Mouse (Mus musculus) forebrain, embryonic 14.5 days (tissue): Measurements from ENCODE around the gene Cnih1. TPM values are rescaled to one million over a fixed set of nuclear protein-coding genes. Genes with fewer than 3 reads are reported as not detected.

Source experiments
- ATAC-seq: fragments of 200-750 bp; cut with Nextera tagmentation; 2 replicates; pipeline ENCODE4 v1.8.0; 2017; ENCODE audit warnings: mild to moderate bottlenecking, moderate library complexity
- DNase-seq: peaks from one replicate; pipeline ENCODE4 v3.0.0-alpha.2; 2015; ENCODE audit warnings: low spot score
- H3K27ac ChIP-seq: fragments of 300-500 bp; sonication (generic); 2 replicates; pipeline ENCODE4 v1.5.1; 2014; ENCODE audit warnings: low read depth, mild to moderate bottlenecking, control low read depth, low read length, moderate library complexity
- H3K27me3 ChIP-seq: fragments of 300-500 bp; sonication (generic); replicated peaks from 2 replicates; pipeline ENCODE4 v1.6.1; 2014; ENCODE audit warnings: low read length, control low read depth, mixed read lengths; ENCODE audit not compliant: control insufficient read depth, insufficient read depth
- H3K36me3 ChIP-seq: fragments of 300-500 bp; sonication (generic); 2 replicates; pipeline ENCODE4 v1.6.1; 2014; ENCODE audit warnings: low read length, control low read depth; ENCODE audit not compliant: control insufficient read depth, insufficient read depth
- H3K4me1 ChIP-seq: fragments of 300-500 bp; sonication (generic); 2 replicates; pipeline ENCODE4 v1.6.1; 2014; ENCODE audit warnings: antibody characterized with exemption, low read length, control low read depth; ENCODE audit not compliant: control insufficient read depth, insufficient read depth
- H3K4me2 ChIP-seq: fragments of 300-500 bp; sonication (generic); 2 replicates; pipeline ENCODE4 v1.6.1; 2014; ENCODE audit warnings: mild to moderate bottlenecking, control low read depth, low read length
- H3K4me3 ChIP-seq: fragments of 300-500 bp; sonication (generic); 2 replicates; pipeline ENCODE4 v1.5.1; 2014; ENCODE audit warnings: low read depth, low read length, control low read depth
- H3K9ac ChIP-seq: fragments of 300-500 bp; sonication (generic); 2 replicates; pipeline ENCODE4 v1.6.1; 2014; ENCODE audit warnings: mild to moderate bottlenecking, low read length, control low read depth, moderate library complexity
- H3K9me3 ChIP-seq: fragments of 300-500 bp; sonication (generic); replicated peaks from 2 replicates; pipeline ENCODE4 v1.6.1; 2016; ENCODE audit warnings: low read length, control low read depth, mixed read lengths; ENCODE audit not compliant: control insufficient read depth
- WGBS: fragments of 180-500 bp; shearing (Covaris S2); extraction: QIAGEN DNeasy Blood & Tissue Kit; methylation state at CpG from one replicate; pipeline ENCODE4 v1.1.7; 2014; 5-methylcytosine and 5-hydroxymethylcytosine counted together
- polyA plus RNA-seq: library from polyadenylated mRNA; unstranded; fragments of >200 nt; fragmentation: Nextera tagmentation; extraction: Ambion mirVana; gene quantifications from 2 replicates; pipeline ENCODE4 v1.2.1, GENCODE M21; 2014

Cnih1 gene
- polyA plus RNA-seq, 1 experiment from 2014 or later = 176 TPM

DNA sequence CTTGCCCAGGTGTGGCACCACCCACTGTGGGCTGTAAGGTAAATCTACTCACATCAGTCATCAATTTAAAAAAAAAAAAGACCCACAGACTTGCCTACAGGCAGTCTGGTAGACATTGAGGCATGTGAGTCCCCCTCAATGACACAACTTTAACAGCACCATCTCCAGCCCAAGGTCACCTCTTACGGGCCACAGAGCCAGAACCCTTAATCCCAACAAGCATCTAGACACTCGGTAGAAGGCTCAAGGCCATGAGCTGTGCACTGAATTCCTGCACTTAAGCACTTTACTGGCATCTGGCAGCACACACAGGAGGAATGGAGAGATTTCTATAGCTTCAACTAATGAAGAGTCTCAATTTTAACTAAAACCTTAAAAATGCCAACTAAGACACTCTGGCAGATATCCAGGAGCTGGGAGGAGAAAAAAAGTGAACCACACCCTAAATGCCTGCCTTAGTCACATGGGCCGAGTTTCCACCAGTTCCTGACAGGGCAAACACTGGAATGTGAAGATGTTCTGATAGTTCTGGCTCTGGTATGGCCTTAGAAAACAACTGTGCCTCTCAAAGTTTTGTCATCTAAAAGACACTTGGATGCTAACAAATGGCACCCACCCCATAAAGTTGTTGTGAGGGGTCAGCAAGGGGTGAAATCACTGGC lies 12.6 kb upstream of the Cnih1 start:
- no peak overlapping the region for H3K4me2 ChIP-seq
- no peak overlapping the region for H3K9ac ChIP-seq
- no peaks in the 10 kb centered on the region for H3K9me3 ChIP-seq
- no peak overlapping the region for H3K27ac ChIP-seq
- WGBS = 93% methylated on average over 3 of the region's 3 CpGs
- H3K36me3 ChIP-seq = no peaks in the 10 kb centered on the region
- ATAC-seq = no peak
- no peak for DNase-seq
- H3K27me3 ChIP-seq = no peaks in the 10 kb centered on the region
- H3K4me3 ChIP-seq = no peak overlapping the region
- H3K4me1 ChIP-seq = no peaks in the 10 kb centered on the region

DNA sequence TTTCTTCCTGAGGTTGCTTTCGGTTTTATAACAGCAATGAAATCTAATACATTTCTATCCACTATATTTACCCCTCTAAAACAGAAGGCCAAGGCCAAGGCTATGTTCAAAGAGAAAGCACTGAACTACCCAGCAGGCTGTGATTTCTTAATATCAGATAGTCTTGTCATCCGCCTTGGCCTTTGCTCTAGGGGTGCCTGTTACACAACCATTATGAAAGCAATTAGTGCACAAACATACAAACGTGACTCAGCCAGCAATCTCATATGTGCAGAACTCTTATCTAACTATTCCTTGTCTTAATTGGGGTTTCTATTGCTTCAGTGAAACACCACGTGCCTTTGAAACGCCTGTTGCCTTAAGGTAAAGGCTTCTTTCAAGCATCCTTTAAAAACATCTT lies 5.9 kb upstream of the Cnih1 start:
- Histone ChIP-seq H3K9me3 (no peaks in the 10 kb centered on the region), H3K27ac (no peak overlapping the region), H3K4me3 (no peak overlapping the region), H3K4me2 (no peak overlapping the region), H3K9ac (no peak overlapping the region), H3K36me3 (no peaks in the 10 kb centered on the region), H3K4me1 (no peaks in the 10 kb centered on the region), H3K27me3 (no peaks in the 10 kb centered on the region)
- DNase-seq = no peak
- 86% methylated on average over 5 of the region's 5 CpGs for WGBS
- ATAC-seq = no peak

DNA sequence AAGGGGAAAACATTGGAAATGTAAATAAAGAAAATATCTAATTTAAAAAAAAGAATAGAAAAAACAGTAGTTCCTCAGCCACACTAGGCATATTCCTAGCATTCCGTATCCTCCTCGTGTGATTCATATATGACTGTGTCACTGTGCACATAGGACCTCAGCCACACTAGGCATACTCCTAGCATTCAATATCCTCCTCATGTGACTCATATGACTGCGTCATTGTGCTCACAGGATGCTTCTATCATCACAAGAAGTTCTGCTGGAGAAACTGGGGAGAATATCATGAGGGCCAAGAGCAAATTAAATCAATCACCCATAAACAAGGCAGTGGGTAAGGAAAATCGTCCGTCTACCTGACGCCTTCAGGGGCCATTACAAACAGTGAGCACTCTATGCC lies 2.5 kb upstream of the Cnih1 start:
- Histone ChIP-seq H3K9me3 (no peaks in the 10 kb centered on the region), H3K4me1 (peaks cover 12% of the 10 kb centered on the region; the same call in 1 of the 2 replicates), H3K27me3 (no peaks in the 10 kb centered on the region), H3K4me2 (no peak overlapping the region), H3K4me3 (no peak overlapping the region), H3K36me3 (no peaks in the 10 kb centered on the region), H3K27ac (no peak overlapping the region), H3K9ac (no peak overlapping the region)
- 93% methylated on average over 6 of the region's 6 CpGs for WGBS
- ATAC-seq (no peak), DNase-seq (no peak)

DNA sequence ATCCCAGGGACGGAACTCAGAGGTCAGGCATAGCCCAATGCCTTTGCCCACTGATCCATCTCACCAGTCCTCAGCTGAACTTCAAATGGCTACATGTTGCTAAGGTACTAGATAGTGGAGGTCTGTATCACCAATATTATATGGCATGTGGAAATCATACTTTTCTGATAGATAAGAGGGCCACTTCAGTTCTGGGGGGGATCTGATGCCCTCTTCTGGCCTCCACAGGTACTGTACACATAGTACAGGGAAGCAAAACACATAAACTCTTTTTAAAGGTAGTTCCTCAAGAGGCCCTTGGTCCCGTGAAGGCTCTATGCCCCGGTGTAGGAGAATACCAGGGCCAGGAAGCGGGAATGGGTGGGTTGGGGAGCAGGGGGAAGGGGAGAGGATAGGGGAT lies 2.1 kb upstream of the Cnih1 start:
- Histone ChIP-seq H3K9me3 (no peaks in the 10 kb centered on the region), H3K4me1 (peaks cover 12% of the 10 kb centered on the region; the same call in 1 of the 2 replicates), H3K27ac (no peak overlapping the region), H3K27me3 (no peaks in the 10 kb centered on the region), H3K4me3 (no peak overlapping the region), H3K9ac (no peak overlapping the region), H3K36me3 (no peaks in the 10 kb centered on the region), H3K4me2 (no peak overlapping the region)
- ATAC-seq = no peak
- 76% methylated on average over 4 of the region's 4 CpGs for WGBS
- no peak for DNase-seq

DNA sequence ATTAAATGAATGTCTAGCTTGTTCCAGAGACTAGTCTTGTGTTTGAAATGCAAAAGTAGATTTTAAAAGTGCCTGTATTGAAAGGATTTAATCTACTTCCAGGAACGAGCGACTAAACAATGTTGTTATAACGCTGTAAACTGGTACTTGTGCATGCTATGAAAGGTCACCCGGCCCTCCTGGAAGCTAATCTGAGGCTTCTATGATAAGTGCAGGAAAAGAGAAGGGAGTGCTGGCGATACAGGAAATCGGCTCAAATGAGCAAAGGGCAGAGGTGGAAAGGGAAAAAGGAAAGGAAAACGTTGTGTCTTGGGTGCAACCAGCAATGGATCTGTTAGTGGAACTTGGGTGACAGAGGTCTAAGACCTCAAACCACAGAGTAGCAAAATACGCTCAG lies 292 bp upstream of the Cnih1 start:
- no peak for DNase-seq
- no peak overlapping the region; the same call in 1 of the 2 replicates for H3K4me2 ChIP-seq
- peaks cover 3% of the 10 kb centered on the region for H3K36me3 ChIP-seq
- 0 out of 2 replicates have a peak, but pooled peaks have one; percentile 1 for ATAC-seq
- 28% methylated on average over 8 of the region's 8 CpGs for whole genome bisulfite sequencing
- peaks cover 12% of the 10 kb centered on the region; the same call in 1 of the 2 replicates for H3K4me1 ChIP-seq
- H3K9ac ChIP-seq = no peak overlapping the region
- no peak overlapping the region for H3K27ac ChIP-seq
- H3K4me3 ChIP-seq = peak overlapping the region; percentile 94; the same call in 1 of the 2 replicates
- H3K27me3 ChIP-seq = no peaks in the 10 kb centered on the region
- H3K9me3 ChIP-seq = no peaks in the 10 kb centered on the region

DNA sequence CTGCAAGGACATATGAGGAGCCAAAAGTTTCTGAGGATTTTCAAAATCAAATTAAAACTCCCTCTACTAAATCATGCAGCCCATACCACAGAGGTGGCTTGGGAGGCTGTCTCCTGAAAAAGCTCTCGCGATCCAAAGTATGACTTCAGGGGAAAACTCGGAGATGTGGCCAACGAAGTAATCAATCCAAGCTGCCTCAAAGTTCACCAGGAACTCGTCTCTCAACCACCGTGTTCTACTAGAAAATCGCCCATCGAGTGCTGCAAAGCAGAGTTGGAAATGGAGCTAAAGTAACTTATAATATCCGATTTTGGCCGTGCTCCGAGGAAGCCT lies 791 bp downstream of the Cnih1 start:
- no peaks in the 10 kb centered on the region for H3K9me3 ChIP-seq
- H3K27ac ChIP-seq = peak overlapping the region; percentile 98; the same call in 1 of the 2 replicates
- H3K9ac ChIP-seq = peak overlapping the region; percentile 98
- no peak for DNase-seq
- peak; percentile 0; the same call in 1 of the 2 replicates for ATAC-seq
- H3K4me1 ChIP-seq = peaks cover 12% of the 10 kb centered on the region; the same call in 1 of the 2 replicates
- WGBS = 0% methylated on average over 11 of the region's 11 CpGs
- H3K27me3 ChIP-seq = no peaks in the 10 kb centered on the region
- peak overlapping the region; percentile 94 for H3K4me3 ChIP-seq
- H3K4me2 ChIP-seq = peak overlapping the region; percentile 68
- H3K36me3 ChIP-seq = peaks cover 14% of the 10 kb centered on the region

DNA sequence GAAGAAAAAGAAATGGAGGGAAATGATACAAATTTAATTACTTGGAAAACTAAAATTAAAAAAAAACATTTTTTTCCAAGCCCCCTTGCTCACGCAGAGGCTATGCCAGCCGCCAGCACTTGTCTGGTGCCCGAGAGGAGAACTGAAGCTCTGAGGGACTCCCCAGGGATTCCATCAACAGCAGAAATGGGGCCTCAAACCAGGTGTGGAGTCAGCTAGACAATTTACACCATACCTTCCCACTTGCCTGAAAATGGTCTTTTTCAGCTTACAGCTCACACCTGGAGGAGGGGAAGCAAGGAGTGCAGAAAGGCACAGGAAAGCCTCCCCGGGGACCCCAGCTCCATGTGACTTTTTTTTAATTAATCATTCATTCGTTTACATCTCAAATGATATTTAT lies 3.0 kb downstream of the Cnih1 start:
- Histone ChIP-seq H3K4me1 (peaks cover 12% of the 10 kb centered on the region; the same call in 1 of the 2 replicates), H3K36me3 (peaks cover 24% of the 10 kb centered on the region), H3K9ac (no peak overlapping the region), H3K27me3 (no peaks in the 10 kb centered on the region), H3K27ac (no peak overlapping the region), H3K4me2 (no peak overlapping the region), H3K4me3 (no peak overlapping the region), H3K9me3 (no peaks in the 10 kb centered on the region)
- ATAC-seq = no peak
- no peak for DNase-seq
- WGBS = 91% methylated on average over 5 of the region's 5 CpGs

DNA sequence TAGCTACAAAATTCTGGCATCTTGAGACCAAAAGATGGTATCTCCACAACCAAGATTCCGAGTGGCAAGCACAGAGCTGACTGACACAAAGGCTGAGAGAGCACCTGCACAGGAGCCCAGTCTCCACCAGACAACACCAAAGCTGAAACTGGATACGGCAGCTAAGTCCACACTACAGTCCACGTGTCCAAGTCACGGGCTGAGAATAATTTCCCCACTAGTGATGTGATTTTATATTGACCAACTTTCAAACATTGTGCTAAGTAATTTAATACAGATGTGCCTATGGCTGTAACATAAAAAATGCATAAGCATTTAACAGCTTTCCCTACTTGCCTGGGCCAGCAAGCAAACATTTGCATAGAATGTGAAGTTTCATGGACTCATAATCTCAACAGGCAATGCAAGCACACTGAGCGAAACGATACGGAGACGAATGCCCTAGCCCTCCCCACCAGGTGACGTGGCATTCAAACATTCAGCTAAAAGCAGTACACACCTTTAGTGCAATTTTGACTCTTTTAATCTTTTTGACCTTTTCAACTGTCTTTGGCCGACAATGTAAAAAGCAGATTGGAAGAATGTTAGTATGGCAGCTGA lies 4.8 kb downstream of the Cnih1 start:
- Histone ChIP-seq H3K27ac (no peak overlapping the region), H3K36me3 (peaks cover 42% of the 10 kb centered on the region), H3K9me3 (peaks cover 7% of the 10 kb centered on the region; the same call in 1 of the 2 replicates), H3K27me3 (no peaks in the 10 kb centered on the region), H3K4me2 (no peak overlapping the region), H3K4me3 (no peak overlapping the region), H3K4me1 (peaks cover 10% of the 10 kb centered on the region; the same call in 1 of the 2 replicates), H3K9ac (no peak overlapping the region)
- WGBS = 94% methylated on average over 10 of the region's 10 CpGs
- no peak for ATAC-seq
- no peak for DNase-seq

DNA sequence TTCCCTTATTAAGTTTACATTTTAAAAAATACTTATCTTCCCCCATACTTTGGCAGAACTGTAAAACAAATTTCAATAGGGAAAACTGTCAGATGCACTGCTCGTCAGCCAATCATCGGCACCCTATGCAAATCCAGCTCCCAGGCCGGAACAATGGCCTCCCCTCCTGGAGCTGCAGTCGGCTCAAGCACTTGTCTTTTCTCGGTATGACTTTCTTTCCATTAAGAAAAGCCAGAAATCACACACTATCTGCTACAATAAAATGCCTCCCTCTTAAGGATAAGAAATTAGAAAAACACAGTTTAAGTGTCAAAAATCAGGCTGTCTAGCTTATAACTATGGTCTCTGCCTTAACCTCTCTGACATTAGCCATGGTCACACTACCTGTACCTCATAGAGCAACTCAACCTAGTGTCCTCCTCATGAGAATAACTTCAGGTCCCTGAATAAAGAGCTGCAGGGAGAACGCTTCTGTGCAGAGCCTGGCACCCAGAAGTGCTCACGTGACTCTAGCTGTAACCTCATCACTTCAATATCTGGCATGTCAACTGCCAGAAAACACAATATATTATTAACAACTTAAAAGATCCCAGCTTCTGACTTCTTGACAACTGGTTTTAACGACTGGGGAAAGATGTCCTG lies 5.9 kb downstream of the Cnih1 start:
- no peak for ATAC-seq
- Histone ChIP-seq H3K4me1 (peaks cover 10% of the 10 kb centered on the region; the same call in 1 of the 2 replicates), H3K36me3 (peaks cover 53% of the 10 kb centered on the region), H3K4me3 (no peak overlapping the region), H3K27me3 (no peaks in the 10 kb centered on the region), H3K4me2 (no peak overlapping the region), H3K9me3 (peaks cover 7% of the 10 kb centered on the region; the same call in 1 of the 2 replicates), H3K27ac (no peak overlapping the region), H3K9ac (no peak overlapping the region)
- no peak for DNase-seq
- WGBS = 81% methylated on average over 8 of the region's 8 CpGs
